Mouse (Mus musculus) gastrocnemius, adult 8-10 months (tissue): Measurements from ENCODE around the gene Grap2. TPM values are rescaled to one million over a fixed set of nuclear protein-coding genes. Genes with fewer than 3 reads are reported as not detected.

ENCODE experiments used
- DNase-seq, 2 experiments: peaks; one replicate each; pipeline ENCODE4 v3.0.0; 2022; ENCODE audit warnings: low spot score in 2 of 2
- microRNA-seq: library from miRNA; unstranded; fragments of <30 nt; microRNA quantifications from one replicate; pipeline ENCODE4 v1.2.0, GENCODE M21; 2022
- total RNA-seq, 4 experiments: library from RNA; stranded (reverse); gene quantifications; 2 replicates each; pipeline ENCODE4 v1.2.4; 2022

Gene Grap2
- total RNA-seq, 4 experiments from 2014 or later: 0.07 to 0.13 TPM; not detected in 2

GRCm38 (mm10) chr15:80682343-80682742 is 109.9 kb downstream of the Grap2 start:
- no peak for DNase-seq

DNA sequence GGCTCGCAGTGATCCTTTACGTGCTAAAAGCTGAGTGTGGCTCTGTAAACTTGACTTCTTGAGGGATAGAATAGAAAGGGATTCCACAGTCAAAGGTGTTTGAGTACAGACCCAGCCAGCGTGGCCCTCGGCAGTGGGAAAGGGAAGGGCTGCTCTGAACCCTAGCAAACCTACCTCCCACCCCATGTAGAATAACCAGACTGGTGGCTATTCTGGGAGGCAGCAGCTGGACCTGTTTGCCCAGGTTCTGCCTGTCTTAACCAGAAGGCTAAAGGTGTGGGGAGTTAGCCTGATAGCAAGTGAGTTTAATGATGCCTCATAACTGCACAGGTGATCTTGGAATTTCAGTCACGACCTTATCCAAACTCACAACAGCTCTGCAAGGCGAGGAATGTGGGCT is 110.8 kb downstream of the Grap2 start:
- DNase-seq: no peak

GRCm38 (mm10) chr15:80683990-80684389 is 111.6 kb downstream of the Grap2 start:
- DNase-seq: no peak

GRCm38 (mm10) chr15:80684786-80685602 is 112.6 kb downstream of the Grap2 start:
- DNase-seq: no peak

- no peak for DNase-seq
These were observed 113.2 kb downstream of the Grap2 start for GRCm38 (mm10) chr15:80685603-80685895.

GRCm38 (mm10) chr15:80688536-80688935 is 116.1 kb downstream of the Grap2 start:
- DNase-seq: no peak

DNA sequence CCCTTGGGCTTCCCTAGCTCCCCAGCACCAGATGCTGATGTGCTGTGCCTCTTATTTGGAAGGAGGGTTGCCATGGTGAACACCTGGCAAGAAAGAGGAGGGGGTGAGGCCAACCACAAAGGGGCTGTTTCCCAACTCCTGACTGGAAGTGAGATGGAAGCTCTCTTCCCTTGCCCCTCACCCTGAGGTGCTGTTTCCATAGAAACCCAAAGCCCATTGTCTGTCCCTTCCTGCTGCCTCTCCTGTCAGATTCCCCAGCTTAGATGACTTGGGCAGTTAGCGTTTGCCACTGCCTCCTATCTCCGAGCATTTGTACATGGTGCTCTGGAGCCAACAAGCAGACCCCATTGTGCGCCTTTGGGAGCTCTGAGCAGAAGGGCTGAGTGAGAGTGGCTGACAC is 121.1 kb downstream of the Grap2 start:
- DNase-seq: no peak

DNA sequence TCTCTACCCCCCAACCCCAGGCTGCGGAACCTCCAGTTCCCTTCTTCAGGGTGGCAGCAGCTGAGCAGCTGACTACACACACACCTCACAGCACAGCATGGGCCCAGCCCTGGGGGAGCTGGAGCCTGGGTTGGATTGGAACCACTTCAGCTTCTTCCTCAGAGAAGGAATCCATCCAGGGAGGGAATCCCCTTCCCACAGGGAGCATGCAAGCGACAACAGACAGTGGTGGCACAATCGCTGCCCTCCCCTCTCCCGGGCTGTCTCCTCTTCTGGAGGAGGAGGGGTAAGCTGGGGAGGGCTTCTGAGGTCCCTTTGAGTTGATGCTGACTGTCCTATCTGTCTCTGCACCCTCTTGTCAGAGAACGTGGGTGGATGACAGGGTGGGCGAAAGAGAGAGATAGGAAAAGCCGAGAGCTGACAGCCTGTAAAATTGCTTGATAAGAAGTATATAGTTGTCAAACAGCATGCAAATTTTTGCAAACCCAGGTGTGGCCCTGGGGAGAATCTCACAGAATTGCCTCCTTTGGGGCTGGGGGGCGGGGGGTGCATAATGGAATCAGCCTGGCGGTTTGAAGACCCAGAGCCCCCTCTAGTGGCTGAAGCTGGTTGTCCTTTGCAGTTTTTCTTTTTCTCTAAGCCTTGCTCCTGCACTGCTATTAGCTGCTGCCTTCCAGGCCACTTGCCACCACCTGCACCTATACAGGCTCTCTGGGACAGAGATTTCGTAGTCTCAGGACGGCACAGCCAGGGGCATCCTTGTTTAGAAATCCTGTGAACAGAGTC is 121.9 kb downstream of the Grap2 start:
- no peak for DNase-seq

- DNase-seq: no peak
These were observed 125.2 kb downstream of the Grap2 start for GRCm38 (mm10) chr15:80697564-80697963.

DNA sequence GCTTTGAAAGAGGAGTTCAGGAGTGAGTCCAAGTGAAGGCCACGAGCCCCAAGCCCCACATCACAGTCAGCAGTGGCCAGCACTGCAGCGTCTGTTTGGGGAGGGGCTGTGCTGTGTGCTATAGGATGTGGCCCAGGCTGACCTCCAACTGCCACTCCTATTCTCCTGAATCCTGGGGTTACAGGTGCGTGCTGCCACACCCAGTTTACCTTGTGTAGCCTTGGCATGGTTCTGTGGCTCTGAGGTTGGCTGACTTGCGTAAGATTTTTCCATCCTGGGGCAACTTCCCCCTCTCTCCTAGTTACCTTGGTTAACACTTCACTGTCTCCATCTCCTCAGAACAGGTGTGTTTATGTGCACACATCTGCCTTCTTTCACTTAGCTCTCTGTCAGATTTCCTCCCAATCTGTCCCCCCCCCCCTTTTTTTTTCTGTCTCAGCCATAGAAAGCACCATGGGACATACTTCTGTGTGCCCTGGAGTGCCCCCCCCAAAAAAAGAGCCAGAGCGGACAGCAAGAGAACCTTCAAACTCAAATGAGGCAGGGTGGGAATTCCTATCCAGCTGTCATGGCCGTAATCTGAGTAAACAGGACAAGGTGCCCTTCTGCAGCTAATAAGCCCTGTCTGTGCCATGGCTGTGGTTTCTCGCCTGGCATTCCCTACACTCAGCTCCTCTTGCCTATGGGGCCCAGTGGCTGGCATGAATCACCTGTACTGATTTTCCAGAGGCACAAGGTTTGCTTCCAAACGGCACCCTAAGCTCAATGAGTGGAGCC is 129.3 kb downstream of the Grap2 start:
- DNase-seq: no peak

Small RNA genes lying within 50 kb of the gene (microRNA-seq; reads per million reads assigned to microRNA genes)
- gene Mir6957: not detected

Other genes starting within 250 kb of the Grap2 start
- gene Enthd1, start 7.4 kb upstream of the Grap2 start, total RNA-seq: not detected
- under 1 TPM in 3 of 4 experiments, not detected in 1; 0.13 to 0.18 (median 0.17) TPM for gene Fam83f, start 99.3 kb downstream of the Grap2 start, total RNA-seq
- gene Tnrc6b, start 138.7 kb downstream of the Grap2 start, total RNA-seq: 10 to 100 TPM; 46.5 to 53.7 (median 48.9) TPM